Mouse (Mus musculus) adrenal gland, postnatal 4 days (tissue): ENCODE data around the gene Ank2. TPM values are rescaled to one million over a fixed set of nuclear protein-coding genes. Genes with fewer than 3 reads are reported as not detected.
A peak's percentile ranks its signal among the peaks of the same experiment; 100 is the strongest.

Source experiments
- DNase-seq, 2 experiments: peaks; one replicate each; pipeline ENCODE4 v3.0.0; 2021 to 2022; ENCODE audit warnings: low spot score in 2 of 2, mixed read lengths in 2 of 2
- total RNA-seq, 2 experiments: library from RNA; stranded (reverse); gene quantifications; 2 replicates each; pipeline ENCODE4 v1.2.3; 2021

Gene Ank2
- total RNA-seq, 2 experiments from 2014 or later, result 91.4 to 93.0 TPM

- DNase-seq, result no peak
These were observed 310.9 kb downstream of the Ank2 start for GRCm38 (mm10) chr3:127188086-127188788.

GRCm38 (mm10) chr3:127187081-127187480, 312.1 kb downstream of the Ank2 start:
- no peak for DNase-seq

DNA sequence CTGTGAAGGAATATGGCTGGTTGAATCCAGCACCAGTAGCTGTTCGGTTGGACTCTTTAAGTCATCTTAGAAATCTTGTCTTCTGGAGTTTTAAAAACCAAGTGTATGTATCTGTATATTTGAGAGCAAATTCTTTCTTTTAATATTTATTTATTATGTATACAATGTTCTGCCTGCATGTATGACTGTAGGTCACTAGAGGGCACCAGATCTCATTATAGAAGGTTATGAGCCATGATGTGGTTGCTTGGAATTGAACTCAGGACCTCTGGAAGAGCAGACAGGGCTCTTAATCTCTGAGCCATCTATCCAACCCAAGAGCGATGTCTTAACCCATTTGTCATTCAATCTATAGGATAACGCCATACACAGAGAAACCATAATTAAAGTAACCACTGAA, 312.9 kb downstream of the Ank2 start:
- no peak for DNase-seq

DNA sequence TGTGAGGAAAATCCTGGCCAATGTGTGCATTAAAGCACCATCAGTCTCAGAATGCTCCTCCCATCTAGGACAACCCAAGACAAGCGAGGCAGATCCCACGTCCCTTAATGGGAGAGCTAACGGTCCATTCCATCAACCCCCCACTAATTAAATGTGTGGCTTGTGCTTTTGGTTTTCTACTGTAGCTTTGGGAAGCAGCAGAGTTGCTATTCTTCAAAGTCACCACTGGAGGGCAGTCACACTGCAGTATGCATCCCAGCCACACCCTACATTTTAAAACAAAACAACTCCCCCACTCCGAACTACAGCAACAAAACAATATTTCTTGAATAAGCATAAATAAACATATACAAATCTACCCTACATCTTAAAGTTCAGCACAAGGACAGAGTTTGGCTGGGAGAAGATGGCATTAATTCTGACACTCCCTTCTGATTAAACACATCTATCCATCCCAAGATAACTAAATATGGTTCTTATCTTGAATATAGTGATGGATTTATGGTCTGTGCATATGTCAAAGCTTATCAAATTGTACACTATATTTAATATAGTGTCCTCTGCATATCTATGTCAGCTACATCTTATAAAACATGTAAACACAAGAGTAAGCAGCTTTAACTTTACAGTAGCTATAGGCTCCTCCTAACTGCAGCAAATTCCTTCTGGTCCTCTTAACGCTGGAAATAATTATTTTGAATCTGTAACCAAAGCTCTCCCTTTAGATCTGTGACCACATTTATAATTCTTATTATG, 315.0 kb downstream of the Ank2 start:
- no peak for DNase-seq

DNA sequence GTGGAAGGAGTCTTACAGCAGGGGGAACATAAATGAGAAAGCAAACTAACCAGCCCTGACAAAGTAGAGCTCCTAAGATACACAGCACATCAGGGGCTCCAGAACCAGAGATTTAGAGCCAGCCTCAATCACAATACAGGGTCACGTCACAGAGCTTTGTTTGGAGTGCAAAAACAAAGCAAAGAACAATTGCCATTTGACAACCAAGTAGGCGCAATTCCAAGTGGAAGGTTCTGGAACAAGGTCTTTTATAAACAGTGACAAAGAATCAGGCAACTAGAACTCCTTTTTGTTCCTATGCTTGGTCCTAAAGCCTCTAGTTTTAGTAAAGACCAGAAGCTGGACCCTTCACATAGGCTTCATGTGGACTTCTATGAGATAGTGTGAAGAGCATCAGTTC, 326.5 kb downstream of the Ank2 start:
- no peak for DNase-seq

GRCm38 (mm10) chr3:127170246-127170645, 328.9 kb downstream of the Ank2 start:
- DNase-seq, result no peak

- no peak for DNase-seq
These were observed 330.0 kb downstream of the Ank2 start for GRCm38 (mm10) chr3:127169114-127169513.

DNA sequence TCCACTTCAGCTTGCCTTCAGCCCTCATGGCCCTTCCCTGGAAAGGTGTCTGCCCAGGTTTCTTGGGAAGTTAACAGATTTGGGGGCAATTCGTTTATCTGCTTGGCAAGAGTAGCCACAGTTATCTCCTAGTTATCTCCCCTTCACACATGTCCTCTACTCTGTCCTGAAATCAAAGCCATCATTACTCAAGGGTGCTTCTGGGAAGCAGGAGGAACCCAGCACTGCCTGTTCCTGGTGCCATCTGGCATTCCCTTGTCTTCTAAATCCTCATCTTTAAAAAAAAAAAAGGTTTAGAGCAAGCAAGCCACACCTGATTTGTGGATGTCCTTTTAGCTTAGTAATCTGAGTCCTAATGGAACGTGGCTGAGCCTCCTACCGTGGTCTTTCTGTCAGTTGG, 335.4 kb downstream of the Ank2 start:
- no peak for DNase-seq

DNA sequence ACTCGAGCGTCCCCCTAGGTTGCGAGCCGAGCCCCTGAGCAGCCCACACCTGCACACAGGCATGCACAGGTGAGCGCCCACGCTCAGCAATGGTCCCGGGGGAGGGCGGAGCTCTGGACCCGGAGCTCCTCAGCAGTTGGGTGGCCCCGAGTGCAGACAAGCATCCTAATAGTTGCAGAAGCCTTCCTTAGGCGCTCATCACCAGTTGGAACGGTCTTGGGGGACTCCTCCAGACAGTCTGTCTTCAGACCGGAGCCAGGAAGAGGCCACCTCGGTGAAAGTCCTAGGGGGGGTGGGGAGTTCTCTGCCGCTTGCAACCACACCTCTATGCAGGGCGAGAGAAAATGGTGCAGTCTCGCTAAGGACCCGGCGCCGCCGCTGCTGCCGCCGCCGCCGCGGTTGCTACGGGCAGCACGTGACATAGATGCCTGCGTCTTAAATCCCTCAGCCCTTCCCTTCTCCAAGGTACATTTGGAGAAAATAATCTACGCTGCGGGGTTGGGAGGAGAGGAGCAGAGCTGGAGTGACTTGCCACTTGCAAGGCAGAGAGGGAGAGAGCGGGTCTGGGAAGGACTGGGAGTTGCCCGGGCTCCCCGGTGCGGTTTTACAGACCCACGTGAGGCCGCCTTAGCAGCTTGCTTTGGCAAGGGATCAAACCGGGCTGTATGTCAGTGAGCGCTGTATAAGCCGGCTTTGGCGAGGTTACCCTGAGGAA, 337.0 kb downstream of the Ank2 start:
- peak in 1 of 2 experiments; percentile 8 for DNase-seq

- no peak for DNase-seq
These were observed 337.9 kb downstream of the Ank2 start for GRCm38 (mm10) chr3:127161085-127161837.

- DNase-seq, result no peak
These were observed 341.4 kb downstream of the Ank2 start for GRCm38 (mm10) chr3:127157706-127158105.

DNA sequence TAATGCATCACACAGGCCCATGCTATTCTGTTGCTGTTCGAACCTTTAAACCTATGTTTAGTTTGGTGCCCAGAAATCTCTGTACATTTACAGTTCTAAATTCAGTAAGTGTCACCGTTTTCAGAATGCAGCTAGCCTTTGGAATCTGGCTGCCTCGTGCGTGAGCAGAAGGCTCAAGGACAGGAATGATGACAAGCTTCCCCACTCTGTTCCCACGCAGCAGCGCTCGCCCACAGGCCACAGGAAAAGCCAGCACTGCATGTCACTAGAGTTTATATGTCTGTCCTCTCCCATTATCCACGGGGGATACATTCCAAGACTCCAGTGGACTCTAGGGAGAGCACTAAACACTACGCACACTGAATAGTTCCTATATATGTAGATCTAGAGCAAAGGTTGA, 343.1 kb downstream of the Ank2 start:
- no peak for DNase-seq

DNA sequence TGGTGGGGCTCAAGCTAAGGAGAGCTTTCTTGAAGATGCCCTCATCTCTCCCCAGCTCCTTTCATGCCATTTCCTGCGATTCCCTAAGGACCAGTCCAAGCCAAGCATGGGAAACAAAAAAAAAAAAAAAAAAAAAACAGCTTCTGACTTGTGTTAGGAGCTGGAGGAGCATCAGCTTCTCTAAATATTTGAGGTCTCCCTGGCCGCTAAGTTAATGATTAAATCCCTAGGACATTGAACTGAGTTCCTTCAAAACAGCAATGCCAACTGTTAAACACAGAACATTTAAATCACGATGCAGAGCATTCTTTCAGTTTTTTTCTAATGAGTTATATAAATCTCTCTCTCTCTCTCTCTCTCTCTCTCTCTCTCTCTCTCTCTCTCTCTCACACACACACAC, 345.3 kb downstream of the Ank2 start:
- DNase-seq, result no peak

- DNase-seq, result no peak
These were observed 345.7 kb downstream of the Ank2 start for GRCm38 (mm10) chr3:127153443-127153842.

- DNase-seq, result no peak
These were observed 350.5 kb downstream of the Ank2 start for GRCm38 (mm10) chr3:127148648-127149047.

GRCm38 (mm10) chr3:127140590-127140989, 358.6 kb downstream of the Ank2 start:
- no peak for DNase-seq

DNA sequence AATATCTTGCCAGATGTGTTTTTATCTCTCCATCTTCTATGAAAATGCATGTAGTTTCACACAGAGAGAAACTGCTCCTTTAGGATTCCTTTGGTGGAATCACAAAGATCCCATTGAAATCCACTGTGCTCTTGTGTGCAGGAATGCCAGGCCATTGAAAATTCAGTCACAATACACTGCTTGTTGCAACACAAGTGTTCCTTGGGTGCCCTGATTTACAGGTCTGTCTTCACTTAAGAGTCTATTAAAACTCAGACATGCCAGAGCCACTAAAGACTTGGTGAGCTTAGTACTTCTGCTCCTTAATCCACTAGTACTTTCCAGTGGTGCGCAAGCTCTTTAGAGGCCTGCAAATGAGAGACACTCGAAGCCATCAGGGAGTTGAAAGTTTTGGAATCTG, 359.5 kb downstream of the Ank2 start:
- no peak for DNase-seq

DNA sequence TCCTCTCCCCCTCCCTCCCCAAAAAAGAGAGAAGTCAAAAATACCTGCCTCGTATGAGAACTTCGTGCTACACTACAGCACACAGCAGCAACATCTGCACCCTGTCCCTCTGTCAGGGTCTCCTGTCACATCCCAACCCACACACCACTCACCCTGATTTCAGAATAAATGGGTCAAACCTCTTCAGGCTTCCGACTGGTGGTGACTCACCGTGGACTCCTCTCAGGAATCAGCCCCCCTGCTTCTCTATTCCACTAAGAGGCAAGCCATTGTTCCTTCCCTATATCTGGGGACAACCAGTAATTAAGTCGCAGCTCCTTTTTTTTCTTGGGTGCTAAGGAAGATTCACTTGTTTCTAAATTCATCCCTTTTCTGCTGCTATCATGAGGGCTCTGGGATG, 361.6 kb downstream of the Ank2 start:
- no peak for DNase-seq

DNA sequence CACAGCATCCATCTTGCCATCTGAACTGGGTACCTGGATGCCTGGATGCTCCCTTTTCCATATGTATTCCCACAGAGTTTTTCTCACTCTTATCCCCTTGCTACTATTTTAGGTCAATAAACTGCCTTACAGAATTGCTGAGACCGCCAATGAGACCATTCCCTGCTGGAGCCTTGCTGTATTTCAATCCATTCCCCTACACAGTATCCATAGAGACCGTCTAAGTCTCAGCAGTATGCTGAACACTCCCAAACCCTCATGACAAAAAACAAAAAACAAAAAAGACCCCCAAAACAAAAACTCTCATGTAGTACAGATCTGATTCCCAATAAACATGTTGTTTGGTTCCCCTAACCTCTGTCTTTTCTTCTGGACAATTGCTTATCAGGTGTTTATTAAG, 365.1 kb downstream of the Ank2 start:
- no peak for DNase-seq

- DNase-seq, result no peak
These were observed 368.1 kb downstream of the Ank2 start for GRCm38 (mm10) chr3:127131048-127131447.

- no peak for DNase-seq
These were observed 368.9 kb downstream of the Ank2 start for GRCm38 (mm10) chr3:127130167-127130770.
